Mouse (Mus musculus): ENCODE results near the gene Tmem132c.

DNA sequence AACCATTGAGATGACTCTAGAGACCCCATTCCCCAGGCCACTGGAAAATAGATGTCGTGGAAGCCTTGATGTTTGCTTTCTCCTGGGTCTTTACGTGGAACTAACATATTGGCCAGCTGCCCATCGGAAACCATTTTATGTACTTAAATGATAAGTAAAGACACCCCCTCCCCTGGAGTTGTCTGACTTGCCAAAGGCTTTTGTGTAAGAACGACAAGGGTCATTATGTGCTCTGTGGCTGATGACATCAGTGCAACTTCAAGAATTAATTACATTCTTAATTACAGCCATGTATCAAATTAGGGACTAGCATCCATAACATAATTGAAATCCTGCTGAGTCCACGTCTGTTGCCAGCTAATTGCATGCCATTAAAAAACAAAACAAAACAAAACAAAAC is 45.3 kb downstream of the Tmem132c start:
- TF ChIP-seq POLR2A (IDR thresholded peaks at IDR 0.05; ENCODE audit: extremely low read depth, insufficient read depth, low read length) (no peak), CTCF (IDR thresholded peaks at IDR 0.05; ENCODE audit: low read depth, low read length) (no peak)
